ENCODE assay signal across 17 mouse cellular contexts in genomic region chr1:61904036-61904435, GRCm38 (mm10).
A peak's percentile ranks its signal among the peaks of the same experiment; 100 is the strongest.
DNase-seq lines count a peak whose midpoint lies in the region; ATAC-seq and TF ChIP-seq lines count a peak whose summit lies in the region.
"Had no signal": no experiment of that assay in that cellular context is flagged by ENCODE, and none has a peak within 500 bp of the region (broad histone marks: within the 10 kb centered on the region; RNA-seq: fewer than 3 reads in every experiment).

No protein-coding gene starts in this region.

- H3K9ac ChIP-seq in hindbrain, postnatal 0 days (replicated peaks; ENCODE audit: low read length): no peak overlapping the region
- H3K9ac ChIP-seq in hindbrain, embryonic 12.5 days: no peak overlapping the region
- H3K9ac ChIP-seq in lung, embryonic 15.5 days: no peak overlapping the region
- H3K9ac ChIP-seq in forebrain, embryonic 14.5 days (ENCODE audit: low read length): no peak overlapping the region
- H3K9ac ChIP-seq: heart, embryonic 15.5 days; kidney, embryonic 15.5 days; liver, embryonic 12.5 days had no signal

- 32% methylated on average over 4 of the region's 4 CpGs for WGBS in hindbrain, postnatal 0 days
- 46% methylated on average over 4 of the region's 4 CpGs for WGBS in hindbrain, embryonic 12.5 days
- 39% methylated on average over 4 of the region's 4 CpGs for WGBS in lung, embryonic 15.5 days
- 74% methylated on average over 4 of the region's 4 CpGs for WGBS in forebrain, embryonic 14.5 days

- H3K27ac ChIP-seq in hindbrain, postnatal 0 days: no peak overlapping the region
- no peak overlapping the region for H3K27ac ChIP-seq in hindbrain, embryonic 12.5 days
- peak overlapping the region; percentile 5; the same call in 1 of the 2 replicates for H3K27ac ChIP-seq in lung, embryonic 15.5 days
- no peak overlapping the region for H3K27ac ChIP-seq in forebrain, embryonic 14.5 days (ENCODE audit: low read depth, low read length)
- H3K27ac ChIP-seq: forebrain, embryonic 10.5 days; heart, embryonic 15.5 days; kidney, embryonic 15.5 days; liver, embryonic 12.5 days had no signal

- H3K36me3 ChIP-seq in hindbrain, postnatal 0 days (ENCODE audit: insufficient read depth, low read length): no peaks in the 10 kb centered on the region
- H3K36me3 ChIP-seq in hindbrain, embryonic 12.5 days: no peaks in the 10 kb centered on the region
- no peaks in the 10 kb centered on the region for H3K36me3 ChIP-seq in lung, embryonic 15.5 days
- H3K36me3 ChIP-seq in forebrain, embryonic 14.5 days (ENCODE audit: control insufficient read depth, insufficient read depth, low read length): no peaks in the 10 kb centered on the region
- H3K36me3 ChIP-seq: forebrain, embryonic 10.5 days; G1E; heart, embryonic 15.5 days; kidney, embryonic 15.5 days; liver, embryonic 12.5 days had no signal

- H3K9me3 ChIP-seq in hindbrain, postnatal 0 days (ENCODE audit: low read length): no peaks in the 10 kb centered on the region
- H3K9me3 ChIP-seq in hindbrain, embryonic 12.5 days (replicated peaks): no peaks in the 10 kb centered on the region
- no peaks in the 10 kb centered on the region for H3K9me3 ChIP-seq in lung, embryonic 15.5 days
- no peaks in the 10 kb centered on the region for H3K9me3 ChIP-seq in forebrain, embryonic 14.5 days (replicated peaks; ENCODE audit: control insufficient read depth, low read length)
- H3K9me3 ChIP-seq: forebrain, embryonic 10.5 days; G1E; heart, embryonic 15.5 days; kidney, embryonic 15.5 days; liver, embryonic 12.5 days had no signal

- H3K4me3 ChIP-seq in hindbrain, postnatal 0 days (ENCODE audit: low read length): no peak overlapping the region
- no peak overlapping the region for H3K4me3 ChIP-seq in hindbrain, embryonic 12.5 days
- no peak overlapping the region for H3K4me3 ChIP-seq in lung, embryonic 15.5 days
- H3K4me3 ChIP-seq in forebrain, embryonic 14.5 days (ENCODE audit: low read depth, low read length): no peak overlapping the region
- H3K4me3 ChIP-seq: forebrain, embryonic 10.5 days; heart, embryonic 15.5 days; kidney, embryonic 15.5 days; liver, embryonic 12.5 days had no signal

- TF ChIP-seq CTCF in hindbrain, postnatal 0 days (IDR thresholded peaks at IDR 0.05; ENCODE audit: low read depth): no peak

- ATAC-seq in hindbrain, postnatal 0 days: peak; percentile 51; the same call in 1 of the 2 replicates
- no peak for ATAC-seq in hindbrain, embryonic 12.5 days (ENCODE audit: low FRiP score)
- ATAC-seq in lung, embryonic 15.5 days (ENCODE audit: borderline replicate concordance, extremely low read depth, low FRiP score, low TSS enrichment): peak; percentile 78; the same call in 1 of the 2 replicates
- ATAC-seq in forebrain, embryonic 14.5 days: no peak
- ATAC-seq: CD4-positive, CD25-positive, alpha-beta regulatory T cell, adult 4 months; liver, embryonic 12.5 days had no signal

- no peaks in the 10 kb centered on the region for H3K27me3 ChIP-seq in hindbrain, postnatal 0 days (ENCODE audit: insufficient read depth, low read length)
- H3K27me3 ChIP-seq in hindbrain, embryonic 12.5 days: no peaks in the 10 kb centered on the region
- no peaks in the 10 kb centered on the region for H3K27me3 ChIP-seq in lung, embryonic 15.5 days
- H3K27me3 ChIP-seq in forebrain, embryonic 14.5 days (replicated peaks; ENCODE audit: control insufficient read depth, insufficient read depth, low read length): no peaks in the 10 kb centered on the region
- H3K27me3 ChIP-seq: heart, embryonic 15.5 days; kidney, embryonic 15.5 days; liver, embryonic 12.5 days had no signal

- DNase-seq in hindbrain, postnatal 0 days (ENCODE audit: low spot score): peak; percentile 53
- DNase-seq in urinary bladder, postnatal 14 days (ENCODE audit: low spot score): peak; percentile 15
- DNase-seq in urinary bladder, postnatal 10 days (ENCODE audit: low spot score): no peak
- DNase-seq in lung, postnatal 4 days: peak; percentile 13 to 61
- no peak for DNase-seq in forebrain, embryonic 14.5 days (ENCODE audit: low spot score)
- DNase-seq in cerebellum, adult 11 months: no peak
- DNase-seq: layer of hippocampus, postnatal 36 days; midbrain, embryonic 14.5 days; retina, postnatal 1 day had no signal

- no peak overlapping the region for H3K4me2 ChIP-seq in hindbrain, postnatal 0 days (ENCODE audit: low read depth, low read length)
- H3K4me2 ChIP-seq in hindbrain, embryonic 12.5 days (replicated peaks): no peak overlapping the region
- no peak overlapping the region for H3K4me2 ChIP-seq in lung, embryonic 15.5 days
- no peak overlapping the region for H3K4me2 ChIP-seq in forebrain, embryonic 14.5 days (ENCODE audit: low read length)
- H3K4me2 ChIP-seq: heart, embryonic 15.5 days; kidney, embryonic 15.5 days; liver, embryonic 12.5 days had no signal

- H3K4me1 ChIP-seq in hindbrain, postnatal 0 days (ENCODE audit: insufficient read depth, low read length): no peaks in the 10 kb centered on the region
- H3K4me1 ChIP-seq in hindbrain, embryonic 12.5 days: no peaks in the 10 kb centered on the region
- 0 out of 2 replicates have a peak, but pooled peaks cover 5% of the 10 kb centered on the region for H3K4me1 ChIP-seq in lung, embryonic 15.5 days
- H3K4me1 ChIP-seq in forebrain, embryonic 14.5 days (ENCODE audit: control insufficient read depth, insufficient read depth, low read length): no peaks in the 10 kb centered on the region
- H3K4me1 ChIP-seq: heart, embryonic 15.5 days; kidney, embryonic 15.5 days; liver, embryonic 12.5 days had no signal

Comparison
In these comparisons a context has a peak if more than half of its experiments do, and no peak if none do; other contexts are left out.
1. ATAC-seq: peak in hindbrain, postnatal 0 days (single experiment) and lung, embryonic 15.5 days (single experiment); none in hindbrain, embryonic 12.5 days (single experiment) and forebrain, embryonic 14.5 days (single experiment).
2. DNase-seq: peak in hindbrain, postnatal 0 days (single experiment), urinary bladder, postnatal 14 days (single experiment) and lung, postnatal 4 days (2 of 2); none in urinary bladder, postnatal 10 days (single experiment), forebrain, embryonic 14.5 days (single experiment) and cerebellum, adult 11 months (single experiment).